Mouse (Mus musculus): ENCODE data around the gene Il17f.
"Not testable (repeated sequence)": the region's sequence is repeated elsewhere in the genome, so short reads cannot be mapped to it uniquely, and the experiment has no call there.

The Il17f gene

DNA sequence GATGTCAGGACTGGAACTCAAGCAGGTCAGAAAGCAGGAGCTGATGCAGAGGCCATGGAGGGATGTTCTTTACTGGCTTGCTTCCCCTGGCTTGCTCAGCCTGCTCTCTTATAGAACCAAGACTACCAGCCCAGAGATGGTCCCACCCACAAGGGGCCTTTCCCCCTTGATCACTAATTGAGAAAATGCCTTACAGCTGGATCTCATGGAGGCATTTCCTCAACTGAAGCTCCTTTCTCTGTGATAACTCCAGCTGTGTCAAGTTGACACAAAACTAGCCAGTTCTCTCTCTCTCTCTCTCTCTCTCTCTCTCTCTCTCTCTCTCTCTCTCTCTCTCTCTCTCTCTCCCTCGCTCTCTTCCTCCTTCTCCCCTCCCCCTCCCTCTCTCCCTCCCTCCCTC is at the start of gene Il17f:
TSS of gene Il17f (minus strand) at position 101 of the 400 bp plus-strand sequence.
- not testable (repeated sequence) for DNase-seq (ENCODE audit: low spot score)

DNA sequence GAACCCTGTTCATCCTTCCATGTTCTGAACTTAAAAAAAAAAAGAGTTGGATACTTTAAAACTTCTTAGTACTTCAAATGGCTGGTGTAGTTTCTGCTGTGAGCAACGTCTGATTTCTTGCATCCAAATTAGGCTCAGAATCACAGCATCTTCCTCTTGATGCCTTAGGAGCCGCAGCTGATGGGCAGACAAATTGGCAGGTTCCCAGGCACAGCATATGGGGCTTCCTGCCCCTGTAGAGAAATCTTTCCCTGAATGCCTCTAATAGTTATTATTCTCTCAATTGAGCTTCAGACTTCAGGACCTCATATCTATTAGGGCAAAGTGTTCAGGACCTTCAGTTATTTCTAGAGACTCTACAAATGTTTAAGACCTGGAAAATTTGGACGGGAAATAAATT is 49.5 kb upstream of the Il17f start:
- DNase-seq (ENCODE audit: low spot score): no peak

GRCm38 (mm10) chr1:20836551-20837125 is 46.2 kb upstream of the Il17f start:
- no peak for DNase-seq (ENCODE audit: low spot score)

- DNase-seq (ENCODE audit: low spot score): no peak
Observed at GRCm38 (mm10) chr1:20833141-20833511, 42.7 kb upstream of the Il17f start.

GRCm38 (mm10) chr1:20832473-20833140 is 42.2 kb upstream of the Il17f start:
- DNase-seq (ENCODE audit: low spot score): no peak

GRCm38 (mm10) chr1:20830546-20830945 is 40.1 kb upstream of the Il17f start:
- no peak for DNase-seq (ENCODE audit: low spot score)

- DNase-seq (ENCODE audit: low spot score): no peak
Observed at GRCm38 (mm10) chr1:20828061-20828460, 37.6 kb upstream of the Il17f start.

GRCm38 (mm10) chr1:20825036-20825435 is 34.6 kb upstream of the Il17f start:
- DNase-seq (ENCODE audit: low spot score): no peak

DNA sequence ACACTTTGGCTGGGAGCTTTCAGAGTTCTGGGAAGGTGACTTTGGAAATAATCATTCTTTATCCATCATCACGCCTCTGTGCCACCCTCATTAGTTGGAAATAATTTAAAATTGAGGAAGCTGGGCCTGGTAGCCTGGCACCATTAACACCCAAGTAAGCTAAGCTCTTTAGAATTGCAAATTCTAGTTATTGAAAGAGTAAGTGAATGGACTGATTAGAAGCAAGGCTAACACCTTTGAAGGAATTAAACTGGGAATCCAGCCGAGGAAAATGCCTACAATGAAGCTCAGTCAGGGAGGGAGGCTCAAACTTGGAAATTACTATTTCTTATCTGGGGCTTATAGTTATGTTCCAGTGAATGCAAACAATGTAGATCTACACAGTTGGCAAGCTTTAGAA is 33.5 kb upstream of the Il17f start:
- no peak for DNase-seq (ENCODE audit: low spot score)

DNA sequence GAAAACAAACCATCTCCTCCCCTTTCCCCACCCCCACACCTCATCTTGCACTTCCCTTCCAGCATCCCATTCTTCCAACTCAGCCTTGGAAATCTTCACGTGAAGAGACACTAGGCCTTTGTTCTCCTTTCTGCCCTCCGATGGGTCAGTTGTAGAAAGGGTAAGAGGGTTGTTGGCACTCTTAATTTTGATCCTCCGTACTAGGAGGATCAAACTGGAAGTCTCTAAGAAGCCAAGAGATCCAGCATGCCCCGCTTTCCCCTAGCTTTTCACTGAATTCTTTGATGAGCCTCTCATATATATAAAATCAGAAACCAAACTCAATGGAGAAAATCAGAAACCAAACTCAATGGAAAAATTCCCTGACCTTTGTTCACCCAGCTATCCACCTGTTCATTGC is 33.1 kb upstream of the Il17f start:
- no peak for DNase-seq (ENCODE audit: low spot score)

DNA sequence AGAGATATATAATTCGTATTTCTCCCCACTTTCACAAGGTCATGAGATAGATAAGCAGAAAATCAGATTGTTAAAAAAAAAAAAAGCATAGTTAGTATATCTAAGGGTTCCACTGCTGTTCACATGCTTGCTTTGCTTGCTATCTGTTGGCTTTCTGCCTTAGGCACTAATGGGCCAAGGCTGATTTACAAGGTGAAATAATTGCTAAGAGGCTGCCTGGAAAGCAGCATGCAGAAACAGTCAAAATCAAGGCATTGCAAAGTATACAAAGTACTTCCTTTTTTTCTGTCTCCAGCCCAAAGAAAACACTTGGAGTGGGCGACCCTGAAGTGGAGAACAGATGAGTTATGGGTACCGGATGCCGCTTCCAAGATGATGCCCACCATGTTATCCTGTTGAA is 30.5 kb upstream of the Il17f start:
- DNase-seq (ENCODE audit: low spot score): no peak

- DNase-seq (ENCODE audit: low spot score): peak; percentile 95
Observed at GRCm38 (mm10) chr1:20819771-20820605, 29.6 kb upstream of the Il17f start, which contains the start of gene Mcm3. Mcm3 (minus strand) TSS chr1:20820312.

DNA sequence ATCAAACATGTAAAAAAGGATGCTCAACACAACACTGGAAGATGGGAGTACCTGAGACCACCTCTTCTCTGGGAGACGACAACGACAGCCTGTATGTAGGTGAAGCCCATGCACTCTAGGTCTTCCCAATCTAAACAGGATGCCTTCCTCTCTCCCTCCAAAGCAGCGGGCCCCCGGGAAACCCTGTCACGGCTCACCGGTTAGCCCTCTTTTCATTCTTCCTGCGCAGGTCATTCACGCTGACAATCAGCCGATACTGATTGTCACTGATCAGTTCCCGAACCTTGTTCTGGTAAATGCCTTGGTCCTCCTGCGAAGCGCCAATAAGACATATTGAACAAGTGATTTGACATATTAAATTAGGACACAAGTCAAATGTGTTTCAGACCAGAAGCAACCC is 27.2 kb upstream of the Il17f start:
- no peak for DNase-seq (ENCODE audit: low spot score)

DNA sequence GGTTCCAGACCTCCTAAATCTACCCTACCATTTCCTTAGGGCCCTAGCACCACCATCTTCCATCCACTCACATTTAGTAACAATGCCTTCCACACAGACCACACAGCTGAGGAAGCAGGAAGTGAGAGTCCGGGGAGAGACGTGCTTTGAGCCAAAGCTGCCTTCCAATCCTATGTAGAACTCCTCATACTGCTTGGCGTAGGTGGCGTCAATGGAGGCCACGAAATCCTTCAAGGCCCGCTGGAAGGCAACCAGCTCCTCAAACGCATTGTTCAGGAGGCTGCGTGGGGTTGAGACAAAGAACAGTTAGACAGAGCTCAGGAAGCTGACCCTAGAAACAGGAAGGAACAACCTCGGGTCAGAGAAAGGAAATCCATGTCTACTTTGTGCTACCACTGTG is 26.8 kb upstream of the Il17f start:
- DNase-seq (ENCODE audit: low spot score): no peak

DNA sequence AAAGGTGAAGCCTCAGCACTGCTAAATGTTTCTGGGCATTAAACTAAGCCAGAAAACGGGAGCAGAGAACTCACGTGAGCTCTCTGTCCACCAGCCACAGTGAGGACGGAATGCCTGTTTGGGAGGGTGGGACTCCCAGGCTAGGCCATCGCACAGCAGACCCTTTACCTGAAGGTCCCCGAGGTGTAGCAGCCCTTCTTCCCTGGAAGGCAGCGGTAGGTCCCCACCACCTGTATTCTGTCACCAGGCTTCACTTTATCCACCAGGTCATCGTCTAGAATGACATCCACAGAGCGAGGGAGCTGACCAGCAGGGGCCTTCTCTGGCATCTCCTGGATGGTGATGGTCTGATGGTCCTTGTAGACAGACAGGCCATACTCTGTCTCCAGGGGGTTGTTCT is 24.1 kb upstream of the Il17f start:
- no peak for DNase-seq (ENCODE audit: low spot score)

DNA sequence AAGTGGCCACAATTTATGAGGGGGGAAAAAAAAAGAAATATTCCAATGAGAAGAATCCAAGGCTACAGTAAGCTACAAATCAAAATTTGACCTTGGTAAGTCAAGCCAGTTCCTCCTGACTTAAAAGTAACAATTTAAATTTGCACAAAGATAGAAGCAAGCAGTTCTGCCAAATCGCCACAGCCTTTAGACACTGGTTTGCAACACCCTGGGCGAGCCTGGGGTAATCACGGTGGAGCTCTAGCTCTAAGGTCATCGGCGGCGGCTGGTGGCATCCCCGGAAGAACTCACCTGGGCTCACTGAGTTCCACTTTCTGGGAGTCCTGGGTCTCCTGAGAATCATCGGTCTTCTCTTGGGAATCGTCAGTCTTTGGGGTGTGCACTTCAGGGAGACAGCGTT is 14.1 kb upstream of the Il17f start:
- DNase-seq (ENCODE audit: low spot score): no peak

DNA sequence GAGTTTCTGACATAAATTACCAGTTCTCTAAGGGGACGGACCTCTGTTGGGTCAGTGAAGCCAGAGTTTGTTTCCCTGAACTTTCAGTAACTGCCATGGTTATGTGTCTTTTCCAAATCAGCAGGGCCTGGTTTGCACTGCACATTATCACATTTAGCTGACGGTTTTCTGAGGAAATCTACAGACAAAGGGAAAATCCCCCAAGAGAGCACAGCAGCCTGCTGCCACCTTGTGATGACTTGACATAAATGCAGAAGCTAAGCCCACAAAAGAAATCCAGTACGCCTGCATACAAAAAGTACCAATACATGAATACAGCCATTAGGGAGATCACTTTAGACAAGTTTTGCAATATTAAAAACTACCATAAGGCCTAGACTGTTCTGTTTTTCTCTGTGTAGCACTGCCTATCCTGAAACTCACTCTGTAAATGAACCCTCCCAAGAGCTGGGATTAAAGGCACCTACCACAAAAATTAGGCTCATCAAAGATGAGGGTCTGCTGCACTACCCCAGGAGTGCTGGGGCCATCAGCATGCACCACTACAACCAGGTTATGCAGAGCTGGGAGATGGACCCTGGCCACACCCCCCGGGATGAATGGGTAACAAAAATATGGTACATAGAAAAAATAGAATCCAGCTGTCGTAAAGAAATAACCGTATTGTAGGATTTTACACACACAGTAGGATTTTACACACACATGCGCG is 11.4 kb upstream of the Il17f start:
- DNase-seq (ENCODE audit: low spot score): no peak

- DNase-seq (ENCODE audit: low spot score): no peak
Observed at GRCm38 (mm10) chr1:20801275-20801674, 10.9 kb upstream of the Il17f start.

DNA sequence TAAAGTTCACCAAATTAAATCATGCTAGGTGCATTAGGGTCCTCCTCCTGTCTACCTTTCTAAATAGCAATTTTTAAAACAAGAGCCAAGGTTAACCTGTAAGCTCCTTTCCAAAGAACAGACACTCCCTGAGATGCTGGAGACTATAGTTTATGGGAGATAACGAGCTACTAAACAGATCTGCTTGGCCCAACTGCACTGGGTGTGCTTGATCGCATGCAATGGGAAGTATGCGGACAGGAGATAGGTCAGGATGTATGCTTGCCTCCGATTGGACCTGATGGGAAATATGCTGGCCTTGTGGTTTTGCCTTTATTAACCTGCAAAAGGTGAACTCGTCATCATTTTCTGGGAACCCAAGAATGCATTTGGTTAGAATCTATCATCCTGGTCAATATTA is 4.8 kb upstream of the Il17f start:
- DNase-seq (ENCODE audit: low spot score): no peak

DNA sequence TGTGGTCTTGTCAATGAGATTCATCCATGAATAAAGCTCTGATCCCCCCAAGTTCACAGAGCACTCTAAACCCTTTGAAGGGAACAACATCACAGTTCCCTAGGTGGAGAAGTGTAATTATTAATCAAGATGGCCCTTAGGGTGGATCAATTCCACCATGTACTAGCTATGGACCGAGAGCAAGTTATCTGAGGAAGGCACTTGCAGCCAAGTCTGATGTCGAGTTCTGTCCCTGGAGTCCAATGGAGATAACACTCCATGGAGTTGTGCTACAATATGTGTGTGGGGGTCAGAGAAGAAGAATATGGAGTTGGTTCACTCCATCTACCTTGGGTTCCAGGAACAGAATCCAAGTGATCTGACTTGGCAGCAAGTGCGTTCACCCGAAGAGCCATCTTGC is 4.3 kb upstream of the Il17f start:
- no peak for DNase-seq (ENCODE audit: low spot score)

- DNase-seq (ENCODE audit: low spot score): no peak
Observed at GRCm38 (mm10) chr1:20791414-20791813, 997 bp upstream of the Il17f start.

- DNase-seq (ENCODE audit: low spot score): no peak
Observed at GRCm38 (mm10) chr1:20788419-20788818, 2.0 kb downstream of the Il17f start.

- DNase-seq (ENCODE audit: low spot score): no peak
Observed at GRCm38 (mm10) chr1:20787046-20787445, 3.4 kb downstream of the Il17f start.

All from yolk sac, embryonic 10.5 days (tissue).